Mouse (Mus musculus): ENCODE measurements around the gene E030030I06Rik. TPM values are rescaled to one million over a fixed set of nuclear protein-coding genes. Genes with fewer than 3 reads are reported as not detected.
"Not testable (repeated sequence)": the region's sequence is repeated elsewhere in the genome, so short reads cannot be mapped to it uniquely, and the experiment has no call there.

E030030I06Rik gene
- polyA plus RNA-seq, 1 experiment, result 4.5 TPM

- H3K27ac ChIP-seq (ENCODE audit: insufficient read depth, low read length); H3K4me3 ChIP-seq (ENCODE audit: extremely low read depth, insufficient read depth, insufficient read length); H3K4me1 ChIP-seq (ENCODE audit: control insufficient read depth, insufficient read depth, insufficient read length); H3K27me3 ChIP-seq (ENCODE audit: control insufficient read depth, insufficient read depth, low read length); H3K36me3 ChIP-seq (ENCODE audit: control insufficient read depth, insufficient read depth, low read length): not testable (repeated sequence)
- DNase-seq (ENCODE audit: low read depth in 1 of 2, low spot score in 2 of 2), result peak in 1 of 2 experiments; percentile 69
- WGBS, result 35% methylated on average over 16 of the region's 16 CpGs
- peak; percentile 12; the same call in 1 of the 2 replicates for TF ChIP-seq CTCF (IDR thresholded peaks at IDR 0.05; ENCODE audit: extremely low read depth, insufficient read depth, insufficient read length, insufficient replicate concordance)
Measured at GRCm38 (mm10) chr10:22163705-22164583, 14.9 kb upstream of the E030030I06Rik start.

GRCm38 (mm10) chr10:22163279-22163678 is 14.2 kb upstream of the E030030I06Rik start:
- H3K27ac ChIP-seq (ENCODE audit: insufficient read depth, low read length); H3K27me3 ChIP-seq (ENCODE audit: control insufficient read depth, insufficient read depth, low read length); H3K4me3 ChIP-seq (ENCODE audit: extremely low read depth, insufficient read depth, insufficient read length); H3K36me3 ChIP-seq (ENCODE audit: control insufficient read depth, insufficient read depth, low read length); H3K4me1 ChIP-seq (ENCODE audit: control insufficient read depth, insufficient read depth, insufficient read length); DNase-seq (ENCODE audit: low read depth in 1 of 2, low spot score in 2 of 2): not testable (repeated sequence)
- WGBS, result 14% methylated on average over 9 of the region's 9 CpGs

- no peak for DNase-seq (ENCODE audit: low read depth in 1 of 2, low spot score in 2 of 2)
- TF ChIP-seq POLR2A (IDR thresholded peaks at IDR 0.05; ENCODE audit: low read depth, low read length) (no peak), CTCF (IDR thresholded peaks at IDR 0.05; ENCODE audit: extremely low read depth, insufficient read depth, insufficient read length, insufficient replicate concordance) (no peak)
- H3K4me3 ChIP-seq (ENCODE audit: extremely low read depth, insufficient read depth, insufficient read length), result no peak overlapping the region
- H3K27me3 ChIP-seq (ENCODE audit: control insufficient read depth, insufficient read depth, low read length), result peaks cover 18% of the 10 kb centered on the region
- WGBS, result 19% methylated on average over 23 of the region's 23 CpGs
- H3K36me3 ChIP-seq (ENCODE audit: control insufficient read depth, insufficient read depth, low read length), result no peaks in the 10 kb centered on the region
- H3K4me1 ChIP-seq (ENCODE audit: control insufficient read depth, insufficient read depth, insufficient read length), result peaks cover 4% of the 10 kb centered on the region
- H3K27ac ChIP-seq (ENCODE audit: insufficient read depth, low read length), result no peak overlapping the region
Measured at GRCm38 (mm10) chr10:22159581-22160140, 10.6 kb upstream of the E030030I06Rik start.

- H3K4me3 ChIP-seq (ENCODE audit: extremely low read depth, insufficient read depth, insufficient read length), result no peak overlapping the region
- TF ChIP-seq POLR2A (IDR thresholded peaks at IDR 0.05; ENCODE audit: low read depth, low read length), result no peak
- TF ChIP-seq CTCF (IDR thresholded peaks at IDR 0.05; ENCODE audit: extremely low read depth, insufficient read depth, insufficient read length, insufficient replicate concordance), result no peak
- no peaks in the 10 kb centered on the region for H3K36me3 ChIP-seq (ENCODE audit: control insufficient read depth, insufficient read depth, low read length)
- peaks cover 5% of the 10 kb centered on the region for H3K4me1 ChIP-seq (ENCODE audit: control insufficient read depth, insufficient read depth, insufficient read length)
- 4% methylated on average over 24 of the region's 24 CpGs for WGBS
- H3K27ac ChIP-seq (ENCODE audit: insufficient read depth, low read length), result no peak overlapping the region
- peaks cover 20% of the 10 kb centered on the region for H3K27me3 ChIP-seq (ENCODE audit: control insufficient read depth, insufficient read depth, low read length)
- DNase-seq (ENCODE audit: low read depth in 1 of 2, low spot score in 2 of 2), result no peak
Measured at GRCm38 (mm10) chr10:22159131-22159561, 10.1 kb upstream of the E030030I06Rik start.

GRCm38 (mm10) chr10:22158310-22158999 is 9.4 kb upstream of the E030030I06Rik start, which contains the start of the genes Raet1e and H60b:
TSS of gene Raet1e (plus strand) at chr10:22158569.
TSS of gene H60b (plus strand) at chr10:22158586.
- not testable (repeated sequence) for H3K4me1 ChIP-seq (ENCODE audit: control insufficient read depth, insufficient read depth, insufficient read length); H3K27ac ChIP-seq (ENCODE audit: insufficient read depth, low read length); H3K36me3 ChIP-seq (ENCODE audit: control insufficient read depth, insufficient read depth, low read length); DNase-seq (ENCODE audit: low read depth in 1 of 2, low spot score in 2 of 2)
- H3K27me3 ChIP-seq (ENCODE audit: control insufficient read depth, insufficient read depth, low read length), result peaks cover 24% of the 10 kb centered on the region
- WGBS, result 1% methylated on average over 48 of the region's 48 CpGs
- H3K4me3 ChIP-seq (ENCODE audit: extremely low read depth, insufficient read depth, insufficient read length), result peak within 1 kb of the TSS; percentile 36; the same call in 1 of the 2 replicates

GRCm38 (mm10) chr10:22154871-22155799 is 6.1 kb upstream of the E030030I06Rik start:
- TF ChIP-seq POLR2A (IDR thresholded peaks at IDR 0.05; ENCODE audit: low read depth, low read length), result no peak
- TF ChIP-seq CTCF (IDR thresholded peaks at IDR 0.05; ENCODE audit: extremely low read depth, insufficient read depth, insufficient read length, insufficient replicate concordance), result no peak
- H3K27ac ChIP-seq (ENCODE audit: insufficient read depth, low read length), result no peak overlapping the region
- H3K36me3 ChIP-seq (ENCODE audit: control insufficient read depth, insufficient read depth, low read length), result no peaks in the 10 kb centered on the region
- H3K4me1 ChIP-seq (ENCODE audit: control insufficient read depth, insufficient read depth, insufficient read length), result peaks cover 14% of the 10 kb centered on the region
- WGBS, result 40% methylated on average over 3 of the region's 3 CpGs
- H3K4me3 ChIP-seq (ENCODE audit: extremely low read depth, insufficient read depth, insufficient read length), result no peak overlapping the region
- H3K27me3 ChIP-seq (ENCODE audit: control insufficient read depth, insufficient read depth, low read length), result peaks cover 33% of the 10 kb centered on the region
- no peak for DNase-seq (ENCODE audit: low read depth in 1 of 2, low spot score in 2 of 2)

GRCm38 (mm10) chr10:22154127-22154526 is 5.1 kb upstream of the E030030I06Rik start:
- H3K27me3 ChIP-seq (ENCODE audit: control insufficient read depth, insufficient read depth, low read length), result peaks cover 33% of the 10 kb centered on the region
- DNase-seq (ENCODE audit: low read depth in 1 of 2, low spot score in 2 of 2); H3K36me3 ChIP-seq (ENCODE audit: control insufficient read depth, insufficient read depth, low read length); H3K27ac ChIP-seq (ENCODE audit: insufficient read depth, low read length): not testable (repeated sequence)
- H3K4me3 ChIP-seq (ENCODE audit: extremely low read depth, insufficient read depth, insufficient read length), result peak overlapping the region; percentile 45; the same call in 1 of the 2 replicates
- WGBS, result 1% methylated on average over 38 of the region's 38 CpGs
- peaks cover 17% of the 10 kb centered on the region for H3K4me1 ChIP-seq (ENCODE audit: control insufficient read depth, insufficient read depth, insufficient read length)

- peaks cover 14% of the 10 kb centered on the region for H3K4me1 ChIP-seq (ENCODE audit: control insufficient read depth, insufficient read depth, insufficient read length)
- WGBS, result 18% methylated on average over 7 of the region's 7 CpGs
- DNase-seq (ENCODE audit: low read depth in 1 of 2, low spot score in 2 of 2); H3K4me3 ChIP-seq (ENCODE audit: extremely low read depth, insufficient read depth, insufficient read length); H3K27ac ChIP-seq (ENCODE audit: insufficient read depth, low read length); H3K36me3 ChIP-seq (ENCODE audit: control insufficient read depth, insufficient read depth, low read length): not testable (repeated sequence)
- peaks cover 34% of the 10 kb centered on the region for H3K27me3 ChIP-seq (ENCODE audit: control insufficient read depth, insufficient read depth, low read length)
Measured at GRCm38 (mm10) chr10:22153147-22153690, 4.1 kb upstream of the E030030I06Rik start.

All from spleen, adult 2 months (tissue).